In genomic region chr15:83251176-83252004, GRCm38 (mm10) we compare ENCODE assay signal across 9 mouse cellular contexts. TPM values are rescaled to one million over a fixed set of nuclear protein-coding genes. Genes with fewer than 3 reads are reported as not detected.
DNase-seq lines count a peak whose midpoint lies in the region; ATAC-seq lines count a peak whose summit lies in the region.
"Had no signal": no experiment of that assay in that cellular context is flagged by ENCODE, and none has a peak within 500 bp of the region (broad histone marks: within the 10 kb centered on the region; RNA-seq: fewer than 3 reads in every experiment).

A4galt (minus strand) TSS chr15:83251774.

- H3K36me3 ChIP-seq in hindbrain, embryonic 15.5 days: no peaks in the 10 kb centered on the region
- H3K36me3 ChIP-seq in liver, embryonic 12.5 days: no peaks in the 10 kb centered on the region
- H3K36me3 ChIP-seq in neural tube, embryonic 12.5 days: no peaks in the 10 kb centered on the region

- 2% methylated on average over 66 of the region's 66 CpGs for WGBS in hindbrain, embryonic 15.5 days
- 2% methylated on average over 65 of the region's 66 CpGs for WGBS in liver, embryonic 12.5 days (ENCODE audit: insufficient replicate concordance)
- WGBS in neural tube, embryonic 12.5 days: 3% methylated on average over 66 of the region's 66 CpGs

- H3K9me3 ChIP-seq in hindbrain, embryonic 15.5 days: no peaks in the 10 kb centered on the region
- no peaks in the 10 kb centered on the region; the same call in 1 of the 2 replicates for H3K9me3 ChIP-seq in liver, embryonic 12.5 days (replicated peaks)
- 0 out of 2 replicates have a peak, but pooled peaks cover 3% of the 10 kb centered on the region for H3K9me3 ChIP-seq in neural tube, embryonic 12.5 days

- DNase-seq in urinary bladder, adult 18-20 months (ENCODE audit: low spot score in 2 of 2): peak; percentile 68 to 72
- DNase-seq in urinary bladder, postnatal 10 days (ENCODE audit: low spot score): no peak
- DNase-seq in gastrocnemius, postnatal 10 days: peak; percentile 56
- DNase-seq in frontal cortex, postnatal 14 days (ENCODE audit: low spot score in 2 of 2): no peak

- no peak for ATAC-seq in hindbrain, embryonic 15.5 days (ENCODE audit: low FRiP score, low read depth)
- ATAC-seq in liver, embryonic 12.5 days: no peak
- ATAC-seq in neural tube, embryonic 12.5 days (ENCODE audit: low FRiP score, low read depth): no peak
- ATAC-seq in megakaryocyte-erythroid progenitor cell, adult 5-6 weeks (replicated peaks; ENCODE audit: low FRiP score, low TSS enrichment, poor library complexity, severe bottlenecking): no peak
- ATAC-seq: Patski had no signal

- H3K4me2 ChIP-seq in hindbrain, embryonic 15.5 days: peak within 1 kb of the TSS; percentile 96
- peak within 1 kb of the TSS; percentile 65 for H3K4me2 ChIP-seq in liver, embryonic 12.5 days
- H3K4me2 ChIP-seq in neural tube, embryonic 12.5 days (replicated peaks): peak within 1 kb of the TSS; percentile 84

- peak within 1 kb of the TSS; percentile 43 for H3K9ac ChIP-seq in hindbrain, embryonic 15.5 days
- H3K9ac ChIP-seq in liver, embryonic 12.5 days: no peak within 1 kb of the TSS; the same call in 1 of the 2 replicates
- peak within 1 kb of the TSS; percentile 51; the same call in 1 of the 2 replicates for H3K9ac ChIP-seq in neural tube, embryonic 12.5 days

- no peak within 1 kb of the TSS for H3K27ac ChIP-seq in hindbrain, embryonic 15.5 days (replicated peaks)
- no peak within 1 kb of the TSS for H3K27ac ChIP-seq in liver, embryonic 12.5 days
- no peak within 1 kb of the TSS for H3K27ac ChIP-seq in neural tube, embryonic 12.5 days

- H3K4me3 ChIP-seq in hindbrain, embryonic 15.5 days: peak within 1 kb of the TSS; percentile 48
- peak within 1 kb of the TSS; percentile 49 for H3K4me3 ChIP-seq in liver, embryonic 12.5 days
- peak within 1 kb of the TSS; percentile 42 for H3K4me3 ChIP-seq in neural tube, embryonic 12.5 days

- peaks cover 13% of the 10 kb centered on the region for H3K4me1 ChIP-seq in hindbrain, embryonic 15.5 days (replicated peaks)
- peaks cover 25% of the 10 kb centered on the region for H3K4me1 ChIP-seq in liver, embryonic 12.5 days
- H3K4me1 ChIP-seq in neural tube, embryonic 12.5 days: peaks cover 13% of the 10 kb centered on the region

- peaks cover 34% of the 10 kb centered on the region for H3K27me3 ChIP-seq in hindbrain, embryonic 15.5 days
- peaks cover 63% of the 10 kb centered on the region for H3K27me3 ChIP-seq in liver, embryonic 12.5 days (replicated peaks)
- H3K27me3 ChIP-seq in neural tube, embryonic 12.5 days (replicated peaks): peaks cover 38% of the 10 kb centered on the region
- H3K27me3 ChIP-seq: Patski had no signal

RNA-seq across cellular contexts. Expression of gene A4galt, which starts in this region (rescaled TPM):
- 1 to 10 TPM; 5.3 to 7.0 TPM for total RNA-seq in gastrocnemius, postnatal 10 days (2021)
- 4.6 and 5.2 TPM in 2 replicates for polyA plus RNA-seq in hindbrain, embryonic 15.5 days (2015; fragmentation: Nextera tagmentation; extraction: Ambion mirVana)
- polyA plus RNA-seq in liver, embryonic 12.5 days (2016; fragmentation: Nextera tagmentation; extraction: Ambion mirVana): 0.08 TPM in 2 replicates
- polyA plus RNA-seq in neural tube, embryonic 12.5 days (2016; fragmentation: Nextera tagmentation; extraction: Ambion mirVana): 1.5 and 1.8 TPM in 2 replicates
- not detected in 2 replicates for total RNA-seq in megakaryocyte-erythroid progenitor cell, adult 5-6 weeks (2014; fragmentation: Nextera tagmentation)
- total RNA-seq in megakaryocyte-erythroid progenitor cell, adult 5-6 weeks (2017): not detected in 2 replicates

Comparison
In these comparisons a context has a peak if more than half of its experiments do, and no peak if none do; other contexts are left out.
1. RNA of gene A4galt (total RNA-seq): 5.3 to 7.0 TPM in gastrocnemius, postnatal 10 days; not detected in megakaryocyte-erythroid progenitor cell, adult 5-6 weeks; every median in the first group is over 4 times any median in the second.
2. DNase-seq: peak in urinary bladder, adult 18-20 months (2 of 2) and gastrocnemius, postnatal 10 days (single experiment); none in urinary bladder, postnatal 10 days (single experiment) and frontal cortex, postnatal 14 days (0 of 2).
3. Peak in every context shown above with its lines, with median percentiles within 50 percentile points of each other: H3K4me2 ChIP-seq and H3K4me3 ChIP-seq.